Mouse (Mus musculus): ENCODE results near the gene Zc3h14. TPM values are rescaled to one million over a fixed set of nuclear protein-coding genes. Genes with fewer than 3 reads are reported as not detected.

Zc3h14 gene
- total and polyA plus RNA-seq, 3 experiments, result 89.2 to 173 (median 120) TPM

DNA sequence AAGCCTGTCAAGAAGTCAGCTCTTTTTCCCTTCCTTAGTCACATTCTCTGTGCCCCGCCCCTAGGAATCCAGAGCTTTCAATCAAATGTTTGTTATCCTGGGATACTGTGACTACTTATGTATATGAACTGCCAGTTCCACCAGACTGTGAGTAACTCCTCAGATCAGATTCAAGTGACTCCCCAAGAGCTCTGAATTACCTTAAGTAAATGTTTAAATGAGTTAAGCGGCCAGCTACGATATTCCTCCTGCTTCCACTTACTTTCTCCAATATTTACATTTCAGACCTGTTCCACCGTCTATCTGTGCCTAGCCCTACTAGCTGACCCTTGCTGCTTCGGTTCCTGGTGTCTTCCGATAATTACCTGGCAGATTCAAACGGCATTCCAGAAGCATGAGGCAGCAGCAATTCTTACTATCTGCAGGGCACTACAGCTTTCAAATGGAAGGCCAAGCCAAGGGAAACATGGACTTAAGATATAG lies 33.1 kb upstream of the Zc3h14 start:
- H3K4me1 ChIP-seq (ENCODE audit: control insufficient read depth in 1 of 2, insufficient read depth in 2 of 2), result no peaks in the 10 kb centered on the region
- H3K9me3 ChIP-seq (replicated peaks; ENCODE audit: low read length), result no peaks in the 10 kb centered on the region
- no peak for DNase-seq (ENCODE audit: extremely low read depth)
- H3K27ac ChIP-seq (ENCODE audit: insufficient read depth, low read depth), result no peak overlapping the region
- dilution Hi-C loops (cut with MboI; ENCODE audit: extremely low pct_ligation_motif_present, extremely low pct_unique_long_range_greater_than_20kb, low sequenced_read_pairs), result no loop called here
- H3K9ac ChIP-seq (ENCODE audit: insufficient read depth, low read depth), result no peak overlapping the region
- in situ Hi-C loops (cut with MboI; ENCODE audit: low pct_ligation_motif_present, low pct_unique_long_range_greater_than_20kb, low sequenced_read_pairs), result no loop called here
- no peaks in the 10 kb centered on the region for H3K27me3 ChIP-seq (replicated peaks)
- no peaks in the 10 kb centered on the region for H3K79me2 ChIP-seq (replicated peaks; ENCODE audit: control insufficient read depth, extremely low read depth, insufficient read depth, poor library complexity, severe bottlenecking)
- H3K4me2 ChIP-seq (ENCODE audit: insufficient read depth, low read depth, poor library complexity, severe bottlenecking), result no peak overlapping the region
- H3K4me3 ChIP-seq (replicated peaks in 1 of 3; ENCODE audit: low read depth in 2 of 3, low read length in 2 of 3, poor library complexity in 1 of 3), result no peak overlapping the region
- TF ChIP-seq CTCF (conservative IDR thresholded peaks at IDR 0.05 in 1 of 2, IDR thresholded peaks at IDR 0.05 in 1 of 2; ENCODE audit: low read depth in 2 of 2, low read length in 2 of 2) (no peak), HCFC1 (IDR thresholded peaks at IDR 0.05; ENCODE audit: low read depth, low read length) (no peak), UBTF (IDR thresholded peaks at IDR 0.05; ENCODE audit: low read depth, low read length) (no peak), GABPA (IDR thresholded peaks at IDR 0.05; ENCODE audit: insufficient replicate concordance, low read depth, low read length) (no peak), ELF1 (IDR thresholded peaks at IDR 0.05; ENCODE audit: low read depth, low read length) (no peak), PAX5 (IDR thresholded peaks at IDR 0.05; ENCODE audit: low read length) (no peak), MAZ (IDR thresholded peaks at IDR 0.05; ENCODE audit: low read depth, low read length) (no peak), E2F4 (IDR thresholded peaks at IDR 0.05; ENCODE audit: insufficient replicate concordance, low read depth, low read length) (no peak), IRF4 (IDR thresholded peaks at IDR 0.05; ENCODE audit: low read depth, low read length) (no peak), POLR2A (IDR thresholded peaks at IDR 0.05; ENCODE audit: low read depth, low read length) (no peak), NELFE (IDR thresholded peaks at IDR 0.05; ENCODE audit: low read depth, low read length) (no peak), TBP (conservative IDR thresholded peaks at IDR 0.05; ENCODE audit: low read depth, low read length) (no peak), CHD1 (IDR thresholded peaks at IDR 0.05; ENCODE audit: low read depth, low read length) (no peak), JUN (IDR thresholded peaks at IDR 0.05; ENCODE audit: insufficient read depth, low read depth, low read length) (no peak)
- H3K36me3 ChIP-seq (replicated peaks in 1 of 2; ENCODE audit: control insufficient read depth in 1 of 2, insufficient read depth in 1 of 2, low read length in 1 of 2), result peaks cover 0 to 20% of the 10 kb centered on the region in 2 experiments

DNA sequence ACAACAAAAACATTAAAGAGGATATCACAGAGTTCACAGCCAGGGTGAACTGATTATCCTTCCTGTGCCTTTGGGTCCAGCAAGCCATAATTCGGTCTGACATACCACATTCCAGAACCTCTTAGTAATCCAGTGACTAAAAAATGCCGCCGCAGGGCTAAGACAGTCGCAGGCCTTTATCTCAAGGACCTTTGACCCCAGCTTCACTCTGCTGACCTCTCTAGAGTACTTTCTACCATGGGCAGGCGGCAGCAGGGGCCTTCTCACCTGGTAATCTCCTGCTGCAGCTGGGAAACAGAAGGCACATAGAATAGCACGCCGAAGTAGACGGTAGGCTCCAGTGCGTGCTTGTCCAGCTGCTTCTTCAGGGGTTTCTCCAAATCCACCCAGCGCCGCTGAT lies 32.0 kb upstream of the Zc3h14 start:
- Histone ChIP-seq H3K4me3 (replicated peaks in 1 of 3; ENCODE audit: low read depth in 2 of 3, low read length in 2 of 3, poor library complexity in 1 of 3) (no peak overlapping the region), H3K27ac (ENCODE audit: insufficient read depth, low read depth) (no peak overlapping the region), H3K9me3 (replicated peaks; ENCODE audit: low read length) (no peaks in the 10 kb centered on the region), H3K36me3 (replicated peaks in 1 of 2; ENCODE audit: control insufficient read depth in 1 of 2, insufficient read depth in 1 of 2, low read length in 1 of 2) (peaks cover 0 to 14% of the 10 kb centered on the region in 2 experiments), H3K27me3 (replicated peaks) (no peaks in the 10 kb centered on the region), H3K4me1 (ENCODE audit: control insufficient read depth in 1 of 2, insufficient read depth in 2 of 2) (no peaks in the 10 kb centered on the region), H3K4me2 (ENCODE audit: insufficient read depth, low read depth, poor library complexity, severe bottlenecking) (no peak overlapping the region), H3K9ac (ENCODE audit: insufficient read depth, low read depth) (no peak overlapping the region), H3K79me2 (replicated peaks; ENCODE audit: control insufficient read depth, extremely low read depth, insufficient read depth, poor library complexity, severe bottlenecking) (no peaks in the 10 kb centered on the region)
- in situ Hi-C loops (cut with MboI; ENCODE audit: low pct_ligation_motif_present, low pct_unique_long_range_greater_than_20kb, low sequenced_read_pairs), result no loop called here
- dilution Hi-C loops (cut with MboI; ENCODE audit: extremely low pct_ligation_motif_present, extremely low pct_unique_long_range_greater_than_20kb, low sequenced_read_pairs), result no loop called here
- no peak for TF ChIP-seq NRF1 (IDR thresholded peaks at IDR 0.05; ENCODE audit: low read depth, low read length)
- no peak for TF ChIP-seq JUN (IDR thresholded peaks at IDR 0.05; ENCODE audit: insufficient read depth, low read depth, low read length)
- no peak for TF ChIP-seq MXI1 (IDR thresholded peaks at IDR 0.05; ENCODE audit: low read depth, low read length)
- TF ChIP-seq CTCF (conservative IDR thresholded peaks at IDR 0.05 in 1 of 2, IDR thresholded peaks at IDR 0.05 in 1 of 2; ENCODE audit: low read depth in 2 of 2, low read length in 2 of 2), result no peak
- TF ChIP-seq KAT2A (IDR thresholded peaks at IDR 0.05; ENCODE audit: insufficient replicate concordance, low read length), result no peak
- no peak for TF ChIP-seq IRF4 (IDR thresholded peaks at IDR 0.05; ENCODE audit: low read depth, low read length)
- TF ChIP-seq MAFK (IDR thresholded peaks at IDR 0.05; ENCODE audit: insufficient replicate concordance, low read length), result no peak
- TF ChIP-seq HCFC1 (IDR thresholded peaks at IDR 0.05; ENCODE audit: low read depth, low read length), result no peak
- TF ChIP-seq ETS1 (conservative IDR thresholded peaks at IDR 0.05; ENCODE audit: low read depth, low read length), result no peak
- no peak for TF ChIP-seq MAZ (IDR thresholded peaks at IDR 0.05; ENCODE audit: low read depth, low read length)
- TF ChIP-seq ZNF384 (IDR thresholded peaks at IDR 0.05; ENCODE audit: low read depth, low read length), result no peak
- no peak for TF ChIP-seq ZMIZ1 (IDR thresholded peaks at IDR 0.05; ENCODE audit: low read depth, low read length)
- no peak for TF ChIP-seq PAX5 (IDR thresholded peaks at IDR 0.05; ENCODE audit: low read length)
- TF ChIP-seq POLR2AphosphoS2 (IDR thresholded peaks at IDR 0.05; ENCODE audit: low read depth, low read length), result no peak
- TF ChIP-seq SIN3A (IDR thresholded peaks at IDR 0.05; ENCODE audit: low read length), result no peak
- no peak for TF ChIP-seq RCOR1 (conservative IDR thresholded peaks at IDR 0.05; ENCODE audit: low read depth, low read length)
- no peak for TF ChIP-seq NELFE (IDR thresholded peaks at IDR 0.05; ENCODE audit: low read depth, low read length)
- TF ChIP-seq TCF12 (IDR thresholded peaks at IDR 0.05; ENCODE audit: low read depth, low read length), result no peak
- no peak for TF ChIP-seq RAD21 (IDR thresholded peaks at IDR 0.05; ENCODE audit: low read depth, low read length)
- TF ChIP-seq JUND (conservative IDR thresholded peaks at IDR 0.05; ENCODE audit: low read depth, low read length), result no peak
- no peak for DNase-seq (ENCODE audit: extremely low read depth)
